Mouse (Mus musculus): Measurements from ENCODE around the gene Manea. TPM values are rescaled to one million over a fixed set of nuclear protein-coding genes. Genes with fewer than 3 reads are reported as not detected.

Gene Manea
- total RNA-seq, 2 experiments from 2014 or later: 25.7 to 36.4 TPM

- no peak overlapping the region; the same call in 1 of the 2 replicates for H3K27ac ChIP-seq
- DNase-seq (ENCODE audit: extremely low spot score in 1 of 2, low spot score in 2 of 2): no peak
- intact Hi-C loops (cut with DNase I): no loop called here
- no peak overlapping the region for H3K4me3 ChIP-seq
- no peak for TF ChIP-seq CTCF (IDR thresholded peaks at IDR 0.05)
These were observed 70.4 kb downstream of the Manea start for GRCm38 (mm10) chr4:26276264-26276663.

GRCm38 (mm10) chr4:26275769-26276168 is 70.9 kb downstream of the Manea start:
- no peak for TF ChIP-seq CTCF (IDR thresholded peaks at IDR 0.05)
- Histone ChIP-seq H3K4me3 (no peak overlapping the region), H3K27ac (no peak overlapping the region; the same call in 1 of the 2 replicates)
- intact Hi-C loops (cut with DNase I): no loop called here
- DNase-seq (ENCODE audit: extremely low spot score in 1 of 2, low spot score in 2 of 2): no peak

All from left cerebral cortex, adult 2 months (tissue).